Mouse (Mus musculus): ENCODE measurements at regions not wholly inside any gene's neighbourhood (a gene's known extent, or its start where the extent isn't known, plus 50 kb on each side); places are given as distances from the start of the nearest gene placed in this dataset.

DNA sequence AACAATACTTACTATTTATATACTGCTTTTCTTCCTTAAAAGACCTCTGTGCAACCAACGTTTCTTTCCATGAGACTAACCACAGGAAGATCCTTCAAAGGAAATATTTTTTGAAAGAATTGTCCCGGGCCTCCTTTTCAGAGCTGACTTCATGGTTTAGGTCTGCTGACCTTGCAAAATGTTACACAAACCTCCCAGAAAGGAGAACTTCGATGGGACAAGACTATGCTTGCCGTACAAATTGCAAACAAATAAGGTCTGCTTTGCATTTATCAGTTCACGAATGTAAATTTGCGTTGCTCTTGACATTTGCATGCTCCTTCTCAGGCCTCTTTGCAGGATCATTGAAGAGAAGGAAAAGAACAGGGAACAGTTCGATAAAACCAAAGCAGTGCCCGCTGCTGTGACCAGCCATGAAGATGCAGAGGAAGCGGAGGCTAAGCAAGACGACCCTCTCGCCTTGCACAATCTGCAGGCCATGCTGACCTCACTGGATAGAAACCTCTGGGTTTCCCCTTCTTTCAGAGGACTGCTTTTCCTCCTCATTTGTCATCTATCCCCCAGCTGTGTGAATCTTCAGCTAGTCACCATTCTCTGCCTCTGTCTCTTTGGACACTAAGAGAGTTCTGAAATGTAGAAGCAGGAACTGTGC, 147.2 kb downstream of the Kctd12 start:
- TF ChIP-seq POLR2A (IDR thresholded peaks at IDR 0.05; ENCODE audit: low read depth, low read length) = no peak
- TF ChIP-seq CTCF (IDR thresholded peaks at IDR 0.05; ENCODE audit: extremely low read depth, insufficient read length, insufficient replicate concordance, low read depth, low read length) = no peak

All from small intestine, adult 2 months (tissue).